Mouse (Mus musculus) lung, postnatal 25 days (tissue): Measurements from ENCODE around the gene Tardbp.

Source experiments
- DNase-seq: peaks from one replicate; pipeline ENCODE4 v3.0.0; 2022; ENCODE audit warnings: low spot score

Gene Tardbp

GRCm38 (mm10) chr4:148638302-148638701, 11.5 kb upstream of the Tardbp start:
- DNase-seq = no peak

- no peak for DNase-seq
Observed at GRCm38 (mm10) chr4:148635309-148635708, 8.5 kb upstream of the Tardbp start.

- DNase-seq = no peak
Observed at GRCm38 (mm10) chr4:148633395-148634061, 6.7 kb upstream of the Tardbp start.

GRCm38 (mm10) chr4:148632013-148632692, 5.3 kb upstream of the Tardbp start:
- peak; percentile 60 for DNase-seq

GRCm38 (mm10) chr4:148627246-148627645, 427 bp upstream of the Tardbp start:
- DNase-seq = no peak

GRCm38 (mm10) chr4:148625756-148626622, 830 bp downstream of the Tardbp start:
- peak; percentile 24 for DNase-seq

GRCm38 (mm10) chr4:148625010-148625409, 1.8 kb downstream of the Tardbp start:
- no peak for DNase-seq

GRCm38 (mm10) chr4:148623609-148624008, 3.2 kb downstream of the Tardbp start:
- DNase-seq = no peak

GRCm38 (mm10) chr4:148622485-148622884, 4.3 kb downstream of the Tardbp start:
- DNase-seq = no peak

GRCm38 (mm10) chr4:148620718-148621117, 6.1 kb downstream of the Tardbp start:
- no peak for DNase-seq

GRCm38 (mm10) chr4:148619805-148620204, 7.0 kb downstream of the Tardbp start:
- DNase-seq = peak; percentile 56

GRCm38 (mm10) chr4:148613738-148614137, 13.1 kb downstream of the Tardbp start:
- no peak for DNase-seq

GRCm38 (mm10) chr4:148612557-148612956, 14.3 kb downstream of the Tardbp start:
- DNase-seq = no peak

GRCm38 (mm10) chr4:148610631-148611364, 16.0 kb downstream of the Tardbp start:
- no peak for DNase-seq

- DNase-seq = no peak
Observed at GRCm38 (mm10) chr4:148609805-148610204, 17.0 kb downstream of the Tardbp start.

- DNase-seq = peak; percentile 69
Observed at GRCm38 (mm10) chr4:148607758-148608157, 19.1 kb downstream of the Tardbp start.

GRCm38 (mm10) chr4:148604541-148605165, 22.2 kb downstream of the Tardbp start:
- DNase-seq = peak; percentile 70

- no peak for DNase-seq
Observed at GRCm38 (mm10) chr4:148604141-148604540, 22.7 kb downstream of the Tardbp start.

- no peak for DNase-seq
Observed at GRCm38 (mm10) chr4:148603376-148604139, 23.3 kb downstream of the Tardbp start.

- DNase-seq = no peak
Observed at GRCm38 (mm10) chr4:148602357-148603120, 24.3 kb downstream of the Tardbp start, which contains the start of gene Masp2. Masp2 (plus strand) TSS chr4:148602554.
